ENCODE assay signal across 10 mouse cellular contexts in genomic region chr15:80685603-80685895, GRCm38 (mm10). TPM values are rescaled to one million over a fixed set of nuclear protein-coding genes. Genes with fewer than 3 reads are reported as not detected.
DNase-seq lines count a peak whose midpoint lies in the region; ATAC-seq lines count a peak whose summit lies in the region.
"Had no signal": no experiment of that assay in that cellular context is flagged by ENCODE, and none has a peak within 500 bp of the region (broad histone marks: within the 10 kb centered on the region; RNA-seq: fewer than 3 reads in every experiment).

No protein-coding gene starts in this region.

- no peaks in the 10 kb centered on the region for H3K9me3 ChIP-seq in forebrain, embryonic 14.5 days (replicated peaks; ENCODE audit: control insufficient read depth, low read length)
- H3K9me3 ChIP-seq in midbrain, embryonic 11.5 days (ENCODE audit: control insufficient read depth, low read length), result no peaks in the 10 kb centered on the region
- H3K9me3 ChIP-seq: limb, embryonic 12.5 days had no signal

- no peak overlapping the region for H3K4me2 ChIP-seq in forebrain, embryonic 14.5 days (ENCODE audit: low read length)
- no peak overlapping the region for H3K4me2 ChIP-seq in midbrain, embryonic 11.5 days
- H3K4me2 ChIP-seq: limb, embryonic 12.5 days had no signal

- ATAC-seq in forebrain, embryonic 14.5 days, result no peak
- peak; percentile 55; the same call in 1 of the 2 replicates for ATAC-seq in midbrain, embryonic 11.5 days (ENCODE audit: low FRiP score)

- 39% methylated on average over 7 of the region's 7 CpGs for WGBS in forebrain, embryonic 14.5 days
- whole genome bisulfite sequencing in midbrain, embryonic 11.5 days, result 38% methylated on average over 7 of the region's 7 CpGs

- DNase-seq in left cerebral cortex, postnatal 4 days, result peak; percentile 55
- no peak for DNase-seq in left cerebral cortex, adult 18-20 months (ENCODE audit: low spot score in 2 of 2)
- peak; percentile 26 for DNase-seq in embryo, embryonic 9.5 days (ENCODE audit: extremely low spot score)
- DNase-seq in forebrain, embryonic 14.5 days (ENCODE audit: low spot score), result peak; percentile 57
- DNase-seq in midbrain, embryonic 11.5 days (ENCODE audit: low spot score, missing footprints), result peak; percentile 85
- no peak for DNase-seq in gastrocnemius, postnatal 36 days
- DNase-seq in spleen, postnatal 36 days (ENCODE audit: low spot score in 2 of 2), result no peak
- DNase-seq in left cerebral cortex, adult 11 months (ENCODE audit: low spot score), result no peak
- DNase-seq: liver, postnatal 0 days had no signal

- H3K27ac ChIP-seq in forebrain, embryonic 14.5 days (ENCODE audit: low read depth, low read length), result no peak overlapping the region
- H3K27ac ChIP-seq in midbrain, embryonic 11.5 days (ENCODE audit: low read depth, low read length), result no peak overlapping the region
- H3K27ac ChIP-seq: limb, embryonic 12.5 days had no signal

- intact Hi-C loops in left cerebral cortex, postnatal 4 days (cut with DNase I), result no loop called here
- intact Hi-C loops in gastrocnemius, postnatal 36 days (cut with DNase I), result no loop called here

- no peak overlapping the region for H3K4me3 ChIP-seq in forebrain, embryonic 14.5 days (ENCODE audit: low read depth, low read length)
- H3K4me3 ChIP-seq in midbrain, embryonic 11.5 days (ENCODE audit: low read depth, low read length), result no peak overlapping the region
- H3K4me3 ChIP-seq: limb, embryonic 12.5 days had no signal

- no peak overlapping the region for H3K9ac ChIP-seq in forebrain, embryonic 14.5 days (ENCODE audit: low read length)
- H3K9ac ChIP-seq in midbrain, embryonic 11.5 days (ENCODE audit: low read length), result no peak overlapping the region
- H3K9ac ChIP-seq: limb, embryonic 12.5 days; liver, postnatal 0 days had no signal

- no peaks in the 10 kb centered on the region for H3K27me3 ChIP-seq in forebrain, embryonic 14.5 days (replicated peaks; ENCODE audit: control insufficient read depth, insufficient read depth, low read length)
- H3K27me3 ChIP-seq in midbrain, embryonic 11.5 days (ENCODE audit: control insufficient read depth, insufficient read depth, low read length), result no peaks in the 10 kb centered on the region
- H3K27me3 ChIP-seq: limb, embryonic 12.5 days had no signal

- H3K4me1 ChIP-seq in forebrain, embryonic 14.5 days (ENCODE audit: control insufficient read depth, insufficient read depth, low read length), result peaks cover 17% of the 10 kb centered on the region
- peaks cover 17% of the 10 kb centered on the region for H3K4me1 ChIP-seq in midbrain, embryonic 11.5 days (ENCODE audit: control insufficient read depth, insufficient read depth, low read length)

- H3K36me3 ChIP-seq in forebrain, embryonic 14.5 days (ENCODE audit: control insufficient read depth, insufficient read depth, low read length), result no peaks in the 10 kb centered on the region
- no peaks in the 10 kb centered on the region for H3K36me3 ChIP-seq in midbrain, embryonic 11.5 days (ENCODE audit: control insufficient read depth, insufficient read depth, low read length)
- H3K36me3 ChIP-seq: limb, embryonic 12.5 days had no signal

RNA-seq across cellular contexts. Expression of gene Fam83f, which starts 13.9 kb away (rescaled TPM):
- under 1 TPM; 0.44 to 0.52 TPM for total RNA-seq in left cerebral cortex, postnatal 4 days (2021)
- under 1 TPM; 0.16 to 0.54 TPM for total RNA-seq in left cerebral cortex, adult 18-20 months (2021)
- not detected in 2 replicates for polyA plus RNA-seq in forebrain, embryonic 14.5 days (2014; fragmentation: Nextera tagmentation; extraction: Ambion mirVana)
- polyA plus RNA-seq in midbrain, embryonic 11.5 days (2014; fragmentation: Nextera tagmentation; extraction: Ambion mirVana), result 0.12 and 0.16 TPM in 2 replicates
- total RNA-seq in gastrocnemius, postnatal 36 days (2021), result under 1 TPM; 0.20 to 0.22 TPM

RNA-seq across cellular contexts. Expression of gene Tnrc6b, which starts 25.6 kb away (rescaled TPM):
- total RNA-seq in left cerebral cortex, postnatal 4 days (2021), result 100 to 1,000 TPM; 145 to 146 TPM
- 100 to 1,000 TPM; 101 to 102 TPM for total RNA-seq in left cerebral cortex, adult 18-20 months (2021)
- 10.0 and 15.0 TPM in 2 replicates for polyA plus RNA-seq in forebrain, embryonic 14.5 days (2014; fragmentation: Nextera tagmentation; extraction: Ambion mirVana)
- 14.7 and 17.0 TPM in 2 replicates for polyA plus RNA-seq in midbrain, embryonic 11.5 days (2014; fragmentation: Nextera tagmentation; extraction: Ambion mirVana)
- total RNA-seq in gastrocnemius, postnatal 36 days (2021), result 10 to 100 TPM; 38.3 to 51.1 TPM

Comparison
In these comparisons a context has a peak if more than half of its experiments do, and no peak if none do; other contexts are left out.
1. DNase-seq: peak in left cerebral cortex, postnatal 4 days (single experiment), embryo, embryonic 9.5 days (single experiment), forebrain, embryonic 14.5 days (single experiment) and midbrain, embryonic 11.5 days (single experiment); none in left cerebral cortex, adult 18-20 months (0 of 2), gastrocnemius, postnatal 36 days (0 of 2), spleen, postnatal 36 days (0 of 2) and left cerebral cortex, adult 11 months (single experiment).